Mouse (Mus musculus): ENCODE data around the gene Eif4a1.
"Not testable (repeated sequence)": the region's sequence is repeated elsewhere in the genome, so short reads cannot be mapped to it uniquely, and the experiment has no call there.

Gene Eif4a1

GRCm38 (mm10) chr11:69672211-69672706 is at the start of gene Eif4a1:
Gene Eif4a1, minus strand, starts transcription at chr11:69672423.
- DNase-seq (ENCODE audit: low spot score in 2 of 2) = peak; percentile 100

GRCm38 (mm10) chr11:69720852-69721251 is 48.6 kb upstream of the Eif4a1 start:
- peak; percentile 10 to 40 for DNase-seq (ENCODE audit: low spot score in 2 of 2)

GRCm38 (mm10) chr11:69719423-69719822 is 47.2 kb upstream of the Eif4a1 start:
- no peak for DNase-seq (ENCODE audit: low spot score in 2 of 2)

GRCm38 (mm10) chr11:69718661-69719060 is 46.4 kb upstream of the Eif4a1 start:
- DNase-seq (ENCODE audit: low spot score in 2 of 2) = no peak

- no peak for DNase-seq (ENCODE audit: low spot score in 2 of 2)
Measured at GRCm38 (mm10) chr11:69716953-69717352, 44.7 kb upstream of the Eif4a1 start.

GRCm38 (mm10) chr11:69715929-69716328 is 43.7 kb upstream of the Eif4a1 start:
- peak; percentile 35 to 63 for DNase-seq (ENCODE audit: low spot score in 2 of 2)

GRCm38 (mm10) chr11:69715482-69715881 is 43.3 kb upstream of the Eif4a1 start:
- DNase-seq (ENCODE audit: low spot score in 2 of 2) = no peak

- no peak for DNase-seq (ENCODE audit: low spot score in 2 of 2)
Measured at GRCm38 (mm10) chr11:69714636-69715329, 42.6 kb upstream of the Eif4a1 start.

- no peak for DNase-seq (ENCODE audit: low spot score in 2 of 2)
Measured at GRCm38 (mm10) chr11:69712954-69713672, 40.9 kb upstream of the Eif4a1 start.

- no peak for DNase-seq (ENCODE audit: low spot score in 2 of 2)
Measured at GRCm38 (mm10) chr11:69711082-69711481, 38.9 kb upstream of the Eif4a1 start.

- DNase-seq (ENCODE audit: low spot score in 2 of 2) = no peak
Measured at GRCm38 (mm10) chr11:69710470-69710869, 38.2 kb upstream of the Eif4a1 start.

- DNase-seq (ENCODE audit: low spot score in 2 of 2) = no peak
Measured at GRCm38 (mm10) chr11:69709554-69710446, 37.6 kb upstream of the Eif4a1 start.

- DNase-seq (ENCODE audit: low spot score in 2 of 2) = no peak
Measured at GRCm38 (mm10) chr11:69708614-69709265, 36.5 kb upstream of the Eif4a1 start.

GRCm38 (mm10) chr11:69707873-69708381 is 35.7 kb upstream of the Eif4a1 start:
- DNase-seq (ENCODE audit: low spot score in 2 of 2) = no peak

GRCm38 (mm10) chr11:69707480-69707847 is 35.2 kb upstream of the Eif4a1 start:
- no peak for DNase-seq (ENCODE audit: low spot score in 2 of 2)

- peak in 1 of 2 experiments; percentile 75 for DNase-seq (ENCODE audit: low spot score in 2 of 2)
Measured at GRCm38 (mm10) chr11:69706775-69707479, 34.7 kb upstream of the Eif4a1 start.

- DNase-seq (ENCODE audit: low spot score in 2 of 2) = no peak
Measured at GRCm38 (mm10) chr11:69704613-69705010, 32.4 kb upstream of the Eif4a1 start.

- DNase-seq (ENCODE audit: low spot score in 2 of 2) = no peak
Measured at GRCm38 (mm10) chr11:69703814-69704612, 31.8 kb upstream of the Eif4a1 start.

GRCm38 (mm10) chr11:69703381-69703780 is 31.2 kb upstream of the Eif4a1 start:
- DNase-seq (ENCODE audit: low spot score in 2 of 2) = not testable (repeated sequence)

- DNase-seq (ENCODE audit: low spot score in 2 of 2) = not testable (repeated sequence)
Measured at GRCm38 (mm10) chr11:69702886-69703285, 30.7 kb upstream of the Eif4a1 start.
